Mouse (Mus musculus) stomach, postnatal 0 days (tissue): Measurements from ENCODE around the gene Kcnk12. TPM values are rescaled to one million over a fixed set of nuclear protein-coding genes. Genes with fewer than 3 reads are reported as not detected.

Source experiments
- ATAC-seq: fragments of 200-750 bp; cut with Nextera tagmentation; 2 replicates; pipeline ENCODE4 v1.8.0; 2017; ENCODE audit not compliant: low FRiP score, low TSS enrichment
- DNase-seq: peaks from one replicate; pipeline ENCODE4 v3.0.0-alpha.2; 2016; ENCODE audit warnings: low spot score
- H3K27ac ChIP-seq: fragments of 300-500 bp; sonication (generic); replicated peaks from 2 replicates; pipeline ENCODE4 v1.5.1; 2014; ENCODE audit warnings: mild to moderate bottlenecking, control low read depth
- H3K27me3 ChIP-seq: fragments of 300-500 bp; sonication (generic); 2 replicates; pipeline ENCODE4 v1.6.1; 2014; ENCODE audit warnings: low read length; ENCODE audit not compliant: control insufficient read depth, insufficient read depth
- H3K36me3 ChIP-seq: fragments of 300-500 bp; sonication (generic); 2 replicates; pipeline ENCODE4 v1.6.1; 2014; ENCODE audit warnings: low read length, mixed read lengths; ENCODE audit not compliant: control insufficient read depth, insufficient read depth
- H3K4me1 ChIP-seq: fragments of 300-500 bp; sonication (generic); replicated peaks from 2 replicates; pipeline ENCODE4 v1.6.1; 2014; ENCODE audit warnings: antibody characterized with exemption; ENCODE audit not compliant: control insufficient read depth, insufficient read depth
- H3K4me2 ChIP-seq: fragments of 300-500 bp; sonication (generic); replicated peaks from 2 replicates; pipeline ENCODE4 v1.6.1; 2014; ENCODE audit warnings: low read depth, mild to moderate bottlenecking, control low read depth, moderate library complexity
- H3K4me3 ChIP-seq: fragments of 300-500 bp; sonication (generic); 2 replicates; pipeline ENCODE4 v1.5.1; 2014; ENCODE audit warnings: low read depth, low read length, control low read depth
- H3K9ac ChIP-seq: fragments of 300-500 bp; sonication (generic); 2 replicates; pipeline ENCODE4 v1.6.1; 2014; ENCODE audit warnings: mild to moderate bottlenecking, low read length, control low read depth, mixed read lengths
- H3K9me3 ChIP-seq: fragments of 300-500 bp; sonication (generic); 2 replicates; pipeline ENCODE4 v1.6.1; 2016; ENCODE audit warnings: low read length; ENCODE audit not compliant: control insufficient read depth
- CTCF ChIP-seq: IDR thresholded peaks from 2 replicates; pipeline ENCODE4 v1.5.1; 2016; ENCODE audit warnings: antibody characterized with exemption, low read depth, mild to moderate bottlenecking, moderate library complexity
- EP300 ChIP-seq: optimal IDR thresholded peaks from 2 replicates; pipeline ENCODE3; 2016; ENCODE audit warnings: antibody characterized with exemption
- WGBS: fragments of 180-500 bp; shearing (Covaris S2); extraction: QIAGEN DNeasy Blood & Tissue Kit; methylation state at CpG from one replicate; pipeline ENCODE4 v1.1.7; 2014; 5-methylcytosine and 5-hydroxymethylcytosine counted together
- polyA plus RNA-seq: library from polyadenylated mRNA; unstranded; fragments of >200 nt; fragmentation: Nextera tagmentation; extraction: Ambion mirVana; gene quantifications from 2 replicates; pipeline ENCODE4 v1.2.1, GENCODE M21; 2015

Gene Kcnk12
- polyA plus RNA-seq, 1 experiment from 2014 or later: 0.15 TPM

- no peaks in the 10 kb centered on the region for H3K27me3 ChIP-seq
- no peak overlapping the region for H3K4me2 ChIP-seq
- no peak overlapping the region for H3K9ac ChIP-seq
- ATAC-seq (no peak), DNase-seq (no peak)
- no peaks in the 10 kb centered on the region for H3K9me3 ChIP-seq
- no peak overlapping the region for H3K27ac ChIP-seq
- no peaks in the 10 kb centered on the region for H3K36me3 ChIP-seq
- TF ChIP-seq CTCF: no peak
- no peak for TF ChIP-seq EP300
- 78% methylated on average over 6 of the region's 6 CpGs for WGBS
- no peak overlapping the region for H3K4me3 ChIP-seq
- H3K4me1 ChIP-seq: no peaks in the 10 kb centered on the region
Observed at GRCm38 (mm10) chr17:87766888-87767287, 30.9 kb downstream of the Kcnk12 start.

DNA sequence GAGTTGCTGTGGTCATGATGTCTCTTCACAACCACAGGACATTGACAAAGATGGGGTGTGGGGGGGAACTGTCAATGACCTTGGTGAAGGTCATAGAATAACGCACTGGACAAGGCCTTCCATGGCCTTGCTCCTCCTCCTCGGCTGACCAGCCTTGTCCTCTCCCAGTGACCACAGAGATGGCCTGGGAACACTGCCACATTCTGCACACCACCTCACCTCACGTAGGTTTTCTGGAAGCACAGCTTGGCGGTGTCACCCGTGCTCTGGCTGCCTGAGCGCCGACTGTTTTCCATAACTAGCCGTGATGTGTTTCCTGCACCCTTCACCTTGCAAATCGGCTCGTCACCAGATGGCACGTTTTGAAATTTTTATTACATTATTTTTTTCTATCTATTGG, 32.8 kb downstream of the Kcnk12 start:
- DNase-seq: no peak

DNA sequence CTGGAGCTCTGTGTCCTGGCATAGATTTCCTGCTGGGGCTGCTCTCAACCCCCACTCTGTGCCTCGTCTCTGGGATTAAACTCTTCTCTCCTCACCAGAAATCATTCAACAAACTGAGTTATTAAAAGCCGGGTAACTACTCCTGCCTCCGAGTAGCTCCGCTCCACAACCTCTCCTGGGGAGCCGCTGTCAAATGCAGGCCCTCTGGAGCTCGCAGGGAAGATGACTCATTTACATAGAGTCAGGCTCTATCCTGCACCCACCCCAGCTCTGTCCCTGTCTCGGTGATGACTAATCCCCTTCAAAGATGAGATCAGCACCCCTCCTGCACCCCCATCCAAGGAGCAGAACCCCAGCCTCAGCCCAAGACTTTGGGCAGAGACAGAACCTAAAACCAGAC, 34.6 kb downstream of the Kcnk12 start:
- no peak for TF ChIP-seq CTCF
- TF ChIP-seq EP300: no peak
- Histone ChIP-seq H3K4me2 (no peak overlapping the region), H3K27ac (no peak overlapping the region), H3K4me3 (no peak overlapping the region), H3K4me1 (no peaks in the 10 kb centered on the region), H3K36me3 (no peaks in the 10 kb centered on the region), H3K9ac (no peak overlapping the region), H3K27me3 (no peaks in the 10 kb centered on the region), H3K9me3 (no peaks in the 10 kb centered on the region)
- DNase-seq (no peak), ATAC-seq (no peak)
- 39% methylated on average over 7 of the region's 7 CpGs for WGBS

More for the DNA sequence above, 32.8 kb downstream of the Kcnk12 start:
- no peaks in the 10 kb centered on the region for H3K27me3 ChIP-seq
- H3K4me3 ChIP-seq: no peak overlapping the region
- no peak overlapping the region for H3K27ac ChIP-seq
- ATAC-seq: no peak
- H3K4me1 ChIP-seq: no peaks in the 10 kb centered on the region
- no peak overlapping the region for H3K9ac ChIP-seq
- H3K36me3 ChIP-seq: no peaks in the 10 kb centered on the region
- 92% methylated on average over 11 of the region's 11 CpGs for WGBS
- no peaks in the 10 kb centered on the region for H3K9me3 ChIP-seq
- no peak for TF ChIP-seq EP300
- TF ChIP-seq CTCF: no peak
- H3K4me2 ChIP-seq: no peak overlapping the region

DNA sequence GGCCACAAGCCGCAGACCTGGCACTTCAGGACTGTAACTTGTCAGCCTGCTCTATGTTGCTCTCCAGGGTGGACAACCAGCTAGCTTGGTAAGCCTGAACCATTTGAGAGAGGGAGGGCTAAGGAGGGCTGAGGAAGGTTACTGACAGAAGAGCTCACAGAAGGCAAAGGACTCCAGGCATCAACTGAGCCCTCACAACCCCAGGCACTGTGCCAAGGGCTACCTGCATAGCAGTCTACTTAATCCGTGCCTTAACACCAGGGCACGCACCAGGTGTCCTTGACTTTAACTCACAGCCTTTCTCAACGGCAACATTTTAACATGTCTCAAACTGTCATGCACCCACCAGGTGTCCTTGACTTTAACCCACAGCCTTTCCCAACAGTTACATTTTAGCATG, 37.5 kb downstream of the Kcnk12 start:
- 61% methylated on average over 4 of the region's 4 CpGs for WGBS
- Histone ChIP-seq H3K27ac (no peak overlapping the region), H3K9ac (no peak overlapping the region), H3K27me3 (no peaks in the 10 kb centered on the region), H3K4me1 (no peaks in the 10 kb centered on the region), H3K4me3 (no peak overlapping the region), H3K9me3 (no peaks in the 10 kb centered on the region), H3K4me2 (no peak overlapping the region), H3K36me3 (no peaks in the 10 kb centered on the region)
- no peak for DNase-seq
- ATAC-seq: no peak
- TF ChIP-seq CTCF (no peak), EP300 (no peak)

DNA sequence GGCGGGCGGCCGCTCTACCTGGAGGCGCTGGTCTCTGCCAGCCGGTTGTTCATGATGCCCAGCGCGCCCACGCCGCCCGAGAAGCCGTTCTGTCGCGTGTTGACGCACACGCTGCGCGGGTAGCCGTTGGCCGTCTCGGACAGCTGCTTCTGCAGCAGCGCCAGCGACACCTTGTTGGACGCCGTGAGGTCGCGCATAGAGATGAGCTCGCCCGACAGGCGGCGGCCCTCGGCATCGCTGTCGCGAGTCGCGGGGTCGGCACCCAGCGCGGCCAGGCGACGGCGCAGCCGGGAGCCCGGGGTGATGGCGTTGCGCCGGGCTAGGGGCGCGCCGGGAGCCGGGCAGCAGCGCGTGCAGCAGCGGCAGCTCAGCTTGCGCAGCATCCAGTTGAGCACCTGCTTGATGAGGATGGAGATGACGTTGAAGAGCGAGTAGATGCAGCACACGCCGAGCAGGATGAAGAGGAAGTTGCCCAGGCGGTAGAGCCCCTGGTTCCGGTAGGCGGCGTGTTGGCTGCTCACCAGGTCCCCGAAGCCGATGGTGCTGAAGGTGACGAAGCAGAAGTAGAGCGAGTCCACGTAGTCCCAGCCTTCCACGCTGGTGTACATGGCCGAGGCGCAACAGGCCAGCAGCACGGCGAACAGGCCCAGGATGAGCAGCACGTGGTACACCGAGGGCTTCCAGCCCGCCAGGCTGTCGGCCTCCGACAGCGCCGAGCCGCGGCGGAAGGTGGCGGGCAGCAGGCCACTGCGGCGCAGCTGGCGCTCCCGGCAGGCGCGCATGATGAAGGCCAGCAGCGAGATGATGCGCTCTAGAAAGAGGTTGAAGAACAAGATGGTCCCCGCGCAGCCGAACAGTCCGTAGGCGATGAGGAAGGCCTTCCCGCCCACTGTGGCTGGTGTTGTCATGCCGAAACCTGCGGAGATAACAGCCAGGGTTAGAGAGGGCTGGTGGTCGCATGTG, 51.6 kb downstream of the Kcnk12 start:
- Histone ChIP-seq H3K9ac (0 out of 2 replicates have a peak overlapping the region, but pooled peaks have one; percentile 41), H3K36me3 (no peaks in the 10 kb centered on the region), H3K4me1 (peaks cover 3% of the 10 kb centered on the region; the same call in 1 of the 2 replicates), H3K9me3 (no peaks in the 10 kb centered on the region), H3K27me3 (peaks cover 8% of the 10 kb centered on the region; the same call in 1 of the 2 replicates), H3K27ac (no peak overlapping the region), H3K4me3 (peak overlapping the region; percentile 62), H3K4me2 (peak overlapping the region; percentile 99)
- DNase-seq (peak; percentile 46), ATAC-seq (peak; percentile 70)
- TF ChIP-seq CTCF: peak; percentile 33
- TF ChIP-seq EP300: no peak
- 1% methylated on average over 101 of the region's 101 CpGs for WGBS
